Comparison of ENCODE assay signal across 10 mouse cellular contexts in the genomic region with DNA sequence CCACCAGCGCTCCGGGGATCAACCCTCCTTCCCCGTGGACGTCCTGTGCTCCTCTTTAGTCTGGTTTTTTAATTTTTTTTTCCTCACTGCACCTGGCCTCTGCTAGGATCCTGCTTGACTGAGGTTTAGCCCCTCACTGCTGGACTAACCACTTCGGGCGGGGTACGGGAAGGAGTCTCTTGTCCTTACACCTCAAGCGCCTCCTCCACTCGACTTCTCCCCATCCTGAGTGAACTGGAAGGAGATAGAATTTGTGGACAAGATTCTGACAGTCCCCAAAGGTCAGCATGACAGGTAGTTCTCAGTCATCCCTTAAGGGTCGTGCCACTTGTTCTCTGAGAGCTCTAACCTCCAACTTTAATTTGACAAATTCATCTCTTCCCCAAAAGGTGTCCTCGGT. TPM values are rescaled to one million over a fixed set of nuclear protein-coding genes. Genes with fewer than 3 reads are reported as not detected.
A peak's percentile ranks its signal among the peaks of the same experiment; 100 is the strongest.
DNase-seq lines count a peak whose midpoint lies in the region; ATAC-seq and TF ChIP-seq lines count a peak whose summit lies in the region.
"Had no signal": no experiment of that assay in that cellular context is flagged by ENCODE, and none has a peak within 500 bp of the region (broad histone marks: within the 10 kb centered on the region; RNA-seq: fewer than 3 reads in every experiment).

No protein-coding gene starts in this region.

- no peaks in the 10 kb centered on the region for H3K9me3 ChIP-seq in lung, embryonic 15.5 days
- no peaks in the 10 kb centered on the region for H3K9me3 ChIP-seq in forebrain, embryonic 11.5 days (ENCODE audit: control insufficient read depth, low read length)
- no peaks in the 10 kb centered on the region for H3K9me3 ChIP-seq in intestine, postnatal 0 days (ENCODE audit: control insufficient read depth)
- H3K9me3 ChIP-seq in neural tube, embryonic 15.5 days (replicated peaks), result no peaks in the 10 kb centered on the region

- H3K27me3 ChIP-seq in lung, embryonic 15.5 days, result peaks cover 98% of the 10 kb centered on the region
- peaks cover 95% of the 10 kb centered on the region for H3K27me3 ChIP-seq in forebrain, embryonic 11.5 days (ENCODE audit: control insufficient read depth, insufficient read depth, low read length)
- peaks cover 96% of the 10 kb centered on the region for H3K27me3 ChIP-seq in intestine, postnatal 0 days (replicated peaks; ENCODE audit: control insufficient read depth, insufficient read depth, low read length)
- H3K27me3 ChIP-seq in neural tube, embryonic 15.5 days (replicated peaks), result peaks cover 96% of the 10 kb centered on the region

- 2% methylated on average over 11 of the region's 11 CpGs for WGBS in lung, embryonic 15.5 days
- 2% methylated on average over 11 of the region's 11 CpGs for whole genome bisulfite sequencing in forebrain, embryonic 11.5 days
- 2% methylated on average over 11 of the region's 11 CpGs for WGBS in intestine, postnatal 0 days
- 1% methylated on average over 11 of the region's 11 CpGs for WGBS in neural tube, embryonic 15.5 days

- DNase-seq in lung, postnatal 25 days (ENCODE audit: low spot score), result no peak
- DNase-seq in forebrain, embryonic 11.5 days (ENCODE audit: low spot score), result no peak
- no peak for DNase-seq in spleen, adult 12 weeks (ENCODE audit: low spot score)
- DNase-seq: cerebellum, adult 9-11 months had no signal

- no peak for ATAC-seq in lung, embryonic 15.5 days (ENCODE audit: borderline replicate concordance, extremely low read depth, low FRiP score, low TSS enrichment)
- ATAC-seq in forebrain, embryonic 11.5 days (replicated peaks; ENCODE audit: low FRiP score), result no peak
- ATAC-seq in intestine, postnatal 0 days, result no peak
- ATAC-seq in neural tube, embryonic 15.5 days (ENCODE audit: low FRiP score), result no peak
- no peak for ATAC-seq in megakaryocyte-erythroid progenitor cell, adult 5-6 weeks (replicated peaks; ENCODE audit: low FRiP score, low TSS enrichment, poor library complexity, severe bottlenecking)

- H3K9ac ChIP-seq in lung, embryonic 15.5 days, result no peak overlapping the region
- no peak overlapping the region for H3K9ac ChIP-seq in forebrain, embryonic 11.5 days (ENCODE audit: low read length)
- H3K9ac ChIP-seq in intestine, postnatal 0 days (ENCODE audit: low read depth, low read length), result no peak overlapping the region
- H3K9ac ChIP-seq in neural tube, embryonic 15.5 days (replicated peaks), result no peak overlapping the region

- no peaks in the 10 kb centered on the region for H3K36me3 ChIP-seq in lung, embryonic 15.5 days
- H3K36me3 ChIP-seq in forebrain, embryonic 11.5 days (ENCODE audit: control insufficient read depth, insufficient read depth, low read length), result no peaks in the 10 kb centered on the region
- no peaks in the 10 kb centered on the region for H3K36me3 ChIP-seq in intestine, postnatal 0 days (ENCODE audit: control insufficient read depth, insufficient read depth)
- H3K36me3 ChIP-seq in neural tube, embryonic 15.5 days, result no peaks in the 10 kb centered on the region

- peak overlapping the region; percentile 33 for H3K4me3 ChIP-seq in lung, embryonic 15.5 days
- H3K4me3 ChIP-seq in forebrain, embryonic 11.5 days (ENCODE audit: low read depth, low read length), result peak overlapping the region; percentile 19; the same call in 1 of the 2 replicates
- H3K4me3 ChIP-seq in intestine, postnatal 0 days (ENCODE audit: low read depth, low read length), result peak overlapping the region; percentile 27; the same call in 1 of the 2 replicates
- H3K4me3 ChIP-seq in neural tube, embryonic 15.5 days (replicated peaks), result peak overlapping the region; percentile 24; the same call in 1 of the 2 replicates
- H3K4me3 ChIP-seq: layer of hippocampus, adult 2 months had no signal

- TF ChIP-seq CTCF in intestine, postnatal 0 days (IDR thresholded peaks at IDR 0.05; ENCODE audit: low read depth), result no peak

- H3K27ac ChIP-seq in lung, embryonic 15.5 days, result no peak overlapping the region
- no peak overlapping the region for H3K27ac ChIP-seq in forebrain, embryonic 11.5 days (ENCODE audit: low read depth, low read length)
- H3K27ac ChIP-seq in intestine, postnatal 0 days (ENCODE audit: low read depth, low read length), result no peak overlapping the region
- H3K27ac ChIP-seq in neural tube, embryonic 15.5 days (replicated peaks), result no peak overlapping the region
- H3K27ac ChIP-seq: layer of hippocampus, adult 2 months had no signal

- peak overlapping the region; percentile 62 for H3K4me2 ChIP-seq in lung, embryonic 15.5 days
- peak overlapping the region; percentile 44; the same call in 1 of the 2 replicates for H3K4me2 ChIP-seq in forebrain, embryonic 11.5 days (ENCODE audit: low read depth, low read length, severe bottlenecking)
- H3K4me2 ChIP-seq in intestine, postnatal 0 days (replicated peaks; ENCODE audit: low read depth), result peak overlapping the region; percentile 52
- peak overlapping the region; percentile 50 for H3K4me2 ChIP-seq in neural tube, embryonic 15.5 days

- peaks cover 41% of the 10 kb centered on the region for H3K4me1 ChIP-seq in lung, embryonic 15.5 days
- peaks cover 7% of the 10 kb centered on the region for H3K4me1 ChIP-seq in forebrain, embryonic 11.5 days (replicated peaks; ENCODE audit: control insufficient read depth, insufficient read depth, low read length)
- H3K4me1 ChIP-seq in intestine, postnatal 0 days (replicated peaks; ENCODE audit: control insufficient read depth, insufficient read depth, low read length), result no peaks in the 10 kb centered on the region; the same call in 1 of the 2 replicates
- peaks cover 20% of the 10 kb centered on the region for H3K4me1 ChIP-seq in neural tube, embryonic 15.5 days

RNA-seq across cellular contexts. Expression of a gene that starts 3.4 kb away (rescaled TPM):
- 0.67 and 0.90 TPM in 2 replicates for polyA plus RNA-seq in lung, embryonic 15.5 days (2015; fragmentation: Nextera tagmentation; extraction: Ambion mirVana)
- 0.07 and 0.39 TPM in 2 replicates for polyA plus RNA-seq in forebrain, embryonic 11.5 days (2014; fragmentation: Nextera tagmentation; extraction: Ambion mirVana)
- not detected in 2 replicates for polyA plus RNA-seq in intestine, postnatal 0 days (2015; fragmentation: Nextera tagmentation; extraction: Ambion mirVana)
- 0.35 and 3.5 TPM in 2 replicates for polyA plus RNA-seq in neural tube, embryonic 15.5 days (2015; fragmentation: Nextera tagmentation; extraction: Ambion mirVana)
- not detected in 2 replicates for total RNA-seq in megakaryocyte-erythroid progenitor cell, adult 5-6 weeks (2014; fragmentation: Nextera tagmentation)
- 0.14 TPM in 1 of 2 replicates, not detected in the other for total RNA-seq in megakaryocyte-erythroid progenitor cell, adult 5-6 weeks (2017)
- total RNA-seq: layer of hippocampus, adult 2 months; neutrophil, adult 5-6 weeks had no signal
